Mouse (Mus musculus) brown adipose tissue, adult 24 weeks (tissue): ENCODE measurements around the gene Dguok. TPM values are rescaled to one million over a fixed set of nuclear protein-coding genes. Genes with fewer than 3 reads are reported as not detected.

ENCODE experiments used
- H3K27ac ChIP-seq: fragments of 200-500 bp; replicated peaks from 2 replicates; pipeline ENCODE4 v1.5.1; 2012; ENCODE audit warnings: low read depth, mild to moderate bottlenecking, low read length
- H3K4me1 ChIP-seq: fragments of 200-500 bp; 2 replicates; pipeline ENCODE4 v1.6.1; 2012; ENCODE audit warnings: low read length, mixed read lengths; ENCODE audit not compliant: control insufficient read depth, insufficient read depth, insufficient read length
- H3K4me3 ChIP-seq: fragments of 200-500 bp; 2 replicates; pipeline ENCODE4 v1.5.1; 2012; ENCODE audit warnings: low read depth, mild to moderate bottlenecking, low read length, moderate library complexity; ENCODE audit not compliant: insufficient read depth
- polyA plus RNA-seq: library from polyadenylated mRNA; stranded (reverse); fragments of >200 nt; gene quantifications from 2 replicates; pipeline ENCODE4 v1.2.4, GENCODE M21; 2012; ENCODE audit not compliant: missing spikeins, insufficient read depth, insufficient read length

The Dguok gene
- polyA plus RNA-seq, 1 experiment: 34.8 TPM

GRCm38 (mm10) chr6:83483776-83484175 lies 23.0 kb downstream of the Dguok start:
- H3K4me1 ChIP-seq: peaks cover 2% of the 10 kb centered on the region; the same call in 1 of the 2 replicates
- no peak overlapping the region for H3K4me3 ChIP-seq

GRCm38 (mm10) chr6:83482418-83483085 lies 24.2 kb downstream of the Dguok start:
- H3K4me1 ChIP-seq: peaks cover 2% of the 10 kb centered on the region; the same call in 1 of the 2 replicates
- H3K27ac ChIP-seq: peak overlapping the region; percentile 56
- H3K4me3 ChIP-seq: no peak overlapping the region

More at GRCm38 (mm10) chr6:83483776-83484175, 23.0 kb downstream of the Dguok start:
- H3K27ac ChIP-seq: no peak overlapping the region

DNA sequence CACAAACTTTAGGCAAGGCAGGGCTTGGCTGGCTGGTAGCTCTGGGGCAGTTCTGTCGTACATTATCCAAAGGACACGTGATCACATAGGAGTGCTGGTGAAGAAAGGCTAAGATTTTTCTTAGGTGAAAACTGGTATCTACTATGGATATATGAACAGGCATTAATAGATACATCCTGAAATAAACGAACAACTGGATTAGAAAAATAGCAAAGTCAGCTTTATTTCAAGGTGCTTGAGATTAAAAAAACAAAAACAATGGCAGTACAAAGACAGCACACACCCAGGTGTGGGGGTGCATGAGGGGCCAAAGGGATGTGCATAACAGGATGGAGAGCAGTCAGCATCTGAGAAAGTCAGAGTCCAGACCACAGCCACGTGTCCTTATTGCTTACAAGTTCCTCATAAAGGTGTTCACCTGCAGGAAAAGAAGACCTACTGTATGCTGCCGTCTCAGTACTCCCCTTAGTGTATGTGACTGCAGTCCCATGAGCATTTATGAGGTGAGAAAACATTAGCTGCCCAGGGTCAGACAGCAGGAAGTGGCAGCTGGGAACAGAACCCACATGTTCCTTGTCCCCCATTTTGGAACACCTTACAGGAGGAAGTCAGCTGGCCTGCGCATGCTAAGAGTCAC lies 26.6 kb downstream of the Dguok start:
- H3K27ac ChIP-seq: no peak overlapping the region
- H3K4me3 ChIP-seq: no peak overlapping the region
- peaks cover 2% of the 10 kb centered on the region; the same call in 1 of the 2 replicates for H3K4me1 ChIP-seq

GRCm38 (mm10) chr6:83479193-83479592 lies 27.6 kb downstream of the Dguok start:
- H3K27ac ChIP-seq: no peak overlapping the region
- no peak overlapping the region for H3K4me3 ChIP-seq
- peaks cover 2% of the 10 kb centered on the region; the same call in 1 of the 2 replicates for H3K4me1 ChIP-seq

- Histone ChIP-seq H3K4me1 (peaks cover 2% of the 10 kb centered on the region; the same call in 1 of the 2 replicates), H3K27ac (no peak overlapping the region), H3K4me3 (no peak overlapping the region)
Measured at GRCm38 (mm10) chr6:83478628-83479027, 28.1 kb downstream of the Dguok start.

DNA sequence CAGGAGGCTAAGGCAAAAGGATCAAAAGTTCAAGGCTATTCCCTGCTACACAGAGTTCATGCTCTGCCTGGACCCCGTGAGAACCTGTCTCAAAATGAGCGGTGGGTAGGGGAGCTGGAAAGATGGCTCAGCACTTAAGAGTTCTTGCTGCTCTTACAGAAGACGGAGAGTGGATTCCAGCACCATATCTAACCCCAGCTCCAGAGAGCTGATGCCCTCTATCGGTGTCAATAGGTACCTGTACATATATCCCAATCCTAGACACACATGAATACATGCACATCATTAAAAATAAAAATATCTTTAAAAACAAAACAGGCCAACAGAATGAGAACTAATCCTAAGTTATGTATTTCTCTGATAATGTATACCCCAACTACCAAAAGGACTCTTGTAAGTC lies 28.6 kb downstream of the Dguok start:
- no peak overlapping the region for H3K27ac ChIP-seq
- H3K4me3 ChIP-seq: no peak overlapping the region
- H3K4me1 ChIP-seq: peaks cover 5% of the 10 kb centered on the region

- Histone ChIP-seq H3K4me1 (peaks cover 9% of the 10 kb centered on the region), H3K27ac (0 out of 2 replicates have a peak overlapping the region, but pooled peaks have one; percentile 15), H3K4me3 (no peak overlapping the region)
Measured at GRCm38 (mm10) chr6:83475431-83475830, 31.3 kb downstream of the Dguok start.

DNA sequence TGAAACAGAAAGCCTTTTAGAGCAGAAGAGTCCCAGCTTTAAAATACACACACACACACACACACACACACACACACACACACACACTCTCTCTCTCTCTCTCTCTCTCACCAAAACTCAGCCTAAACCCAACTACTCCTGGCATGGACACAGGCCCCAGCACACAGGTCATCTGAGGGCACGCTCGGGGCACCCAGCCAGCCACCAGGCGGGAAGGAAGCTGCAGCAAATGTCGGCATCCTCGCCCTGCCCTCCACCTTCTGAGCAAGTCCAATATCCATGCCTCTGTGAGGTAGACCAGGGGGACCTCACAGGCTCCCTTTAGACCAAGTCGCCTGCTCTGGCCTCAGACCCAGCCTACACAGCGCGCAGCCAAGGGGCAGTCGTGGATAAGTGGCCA lies 33.5 kb downstream of the Dguok start:
- H3K4me1 ChIP-seq: peaks cover 9% of the 10 kb centered on the region
- H3K4me3 ChIP-seq: no peak overlapping the region
- no peak overlapping the region for H3K27ac ChIP-seq

DNA sequence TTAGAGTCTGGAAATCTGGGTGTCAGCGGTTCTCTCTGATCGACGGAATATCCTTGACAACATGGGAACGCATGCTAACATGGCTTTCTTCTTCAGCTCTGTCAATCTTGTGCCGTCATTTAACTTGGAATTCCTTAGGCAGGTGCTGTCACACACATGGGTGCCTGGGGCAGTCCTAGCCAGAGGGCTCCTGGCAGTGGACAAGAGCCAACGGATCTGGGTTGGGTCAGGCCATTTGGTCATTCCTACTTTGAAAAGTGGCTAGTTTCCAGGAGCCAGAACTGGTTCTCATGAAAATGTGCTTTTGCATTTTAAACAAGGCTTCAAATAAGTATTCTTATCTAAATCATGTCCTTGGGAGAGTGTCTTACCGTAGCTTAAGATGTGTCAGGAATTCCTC lies 35.0 kb downstream of the Dguok start:
- Histone ChIP-seq H3K4me1 (peaks cover 9% of the 10 kb centered on the region), H3K27ac (no peak overlapping the region), H3K4me3 (no peak overlapping the region)

GRCm38 (mm10) chr6:83464011-83464410 lies 42.8 kb downstream of the Dguok start:
- Histone ChIP-seq H3K4me1 (no peaks in the 10 kb centered on the region), H3K4me3 (no peak overlapping the region), H3K27ac (no peak overlapping the region)

DNA sequence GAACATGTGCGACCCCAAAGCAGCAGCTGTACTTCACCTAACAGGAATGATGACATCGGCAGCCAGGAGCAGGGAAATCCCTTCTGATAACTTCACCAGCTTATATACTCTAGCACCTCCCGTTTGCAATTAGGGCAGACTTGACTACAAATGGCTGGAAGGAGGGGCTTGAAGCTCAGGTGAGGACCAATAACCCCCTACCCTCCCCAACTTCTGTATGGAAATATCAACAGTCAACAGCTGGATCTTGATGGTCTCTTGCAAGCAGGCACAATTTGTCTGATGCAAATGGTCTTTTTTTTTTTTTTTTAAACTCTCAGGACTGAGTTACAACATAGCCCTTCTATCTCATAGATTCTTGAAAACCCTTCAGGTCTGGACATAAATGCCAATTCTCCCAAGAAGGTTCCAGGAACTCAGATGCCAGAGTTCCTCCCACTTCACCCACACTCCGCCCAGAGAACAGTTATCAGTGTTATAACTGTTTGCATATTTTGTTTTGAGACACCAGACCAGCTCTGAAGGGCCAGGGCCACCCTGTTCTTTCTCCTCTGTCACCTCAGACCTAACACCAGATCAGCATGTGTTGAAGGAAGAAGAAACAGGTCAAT lies 47.6 kb downstream of the Dguok start, which contains the start of gene Tet3:
TSS of gene Tet3 (minus strand) at position 51 of the 611 bp plus-strand sequence.
- Histone ChIP-seq H3K4me3 (no peak within 1 kb of the TSS), H3K27ac (no peak within 1 kb of the TSS), H3K4me1 (peaks cover 10% of the 10 kb centered on the region)

DNA sequence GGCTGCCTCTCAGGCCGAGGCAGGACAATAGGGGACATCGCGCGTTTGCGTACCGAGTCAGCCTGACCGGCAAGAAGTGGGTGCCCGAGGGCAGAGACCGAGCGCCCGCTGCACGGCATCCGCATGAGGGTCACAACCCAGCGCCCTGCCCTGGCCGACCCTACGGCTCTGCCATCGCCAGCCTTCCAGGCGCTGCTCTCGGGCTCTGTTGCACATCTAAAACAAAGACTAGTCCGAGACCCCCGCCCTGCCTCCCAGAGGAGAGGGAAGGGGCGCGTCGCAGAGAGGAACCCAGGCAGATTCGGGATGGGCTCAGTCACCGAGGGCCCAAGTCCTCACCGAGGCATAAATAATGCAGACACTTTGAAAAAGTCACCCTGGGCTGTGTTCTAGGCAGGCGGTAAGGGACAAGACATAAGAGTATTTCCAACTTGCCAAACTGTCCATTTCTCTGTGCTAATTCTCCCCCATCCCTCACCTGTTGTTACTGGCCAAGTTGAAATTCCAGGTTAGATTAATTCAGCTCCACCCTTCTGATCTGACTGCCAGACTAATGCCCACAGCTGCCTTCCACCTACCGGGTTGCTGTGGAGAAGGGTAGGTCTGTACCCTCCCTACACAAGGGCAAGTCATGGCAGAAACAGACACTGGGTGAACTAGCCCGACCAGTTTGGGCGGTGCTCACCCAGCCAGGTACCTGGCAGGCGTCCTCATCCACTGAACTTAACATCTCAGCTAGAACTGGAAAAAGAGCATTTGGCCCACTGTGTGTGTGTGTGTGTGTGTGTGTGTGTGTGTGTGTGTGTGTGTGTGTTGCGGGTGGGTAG lies 49.6 kb downstream of the Dguok start:
- peak overlapping the region; percentile 57; the same call in 1 of the 2 replicates for H3K27ac ChIP-seq
- H3K4me1 ChIP-seq: peaks cover 18% of the 10 kb centered on the region
- peak overlapping the region; percentile 79 for H3K4me3 ChIP-seq

DNA sequence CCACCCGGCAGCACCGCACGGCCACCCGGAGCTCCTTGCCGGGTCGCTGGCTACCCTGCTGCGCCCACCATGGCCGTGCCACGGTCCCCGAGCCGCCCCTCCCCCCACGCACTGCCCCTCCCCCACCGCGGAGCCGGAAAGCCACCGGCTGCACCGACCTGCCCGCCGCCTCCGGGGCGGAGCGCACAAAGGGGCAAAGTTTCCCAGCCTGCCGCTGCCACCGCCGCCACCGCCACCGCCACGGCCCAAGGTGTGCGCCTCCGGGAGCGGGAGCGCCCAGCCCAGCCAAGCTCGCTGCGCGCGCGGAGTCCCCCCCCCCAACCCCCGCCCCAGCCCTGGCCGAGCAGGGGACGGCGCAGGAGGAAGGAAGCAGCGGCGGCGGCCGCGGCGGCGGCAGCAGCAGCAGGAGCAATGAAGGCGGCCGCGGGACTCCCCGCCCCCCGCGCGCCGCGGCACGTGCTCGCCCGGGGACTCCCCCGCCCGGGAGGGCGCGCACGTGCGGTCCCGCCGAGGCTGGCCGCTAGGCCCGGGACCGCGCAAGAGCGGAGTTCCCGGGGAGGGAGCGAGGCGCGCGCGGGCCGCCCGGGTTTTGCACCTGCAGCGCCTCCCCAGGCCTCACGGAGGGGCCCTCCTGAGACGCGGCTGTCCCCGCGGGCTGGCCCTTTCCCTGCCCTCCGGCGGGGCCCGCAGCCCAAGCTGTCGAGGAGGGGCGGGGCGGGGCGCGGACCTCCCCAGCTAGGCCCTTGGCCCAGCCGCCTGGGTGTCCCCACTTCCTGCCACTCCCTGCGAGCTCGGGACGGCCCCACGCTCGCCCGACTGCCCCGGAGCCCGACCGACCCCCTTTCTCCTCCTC lies 50.4 kb downstream of the Dguok start:
- peaks cover 18% of the 10 kb centered on the region for H3K4me1 ChIP-seq
- H3K4me3 ChIP-seq: peak overlapping the region; percentile 79

More for the DNA sequence above, 50.4 kb downstream of the Dguok start:
- peak overlapping the region; percentile 57 for H3K27ac ChIP-seq
